Mouse (Mus musculus): Measurements from ENCODE around the gene Olfr1446. TPM values are rescaled to one million over a fixed set of nuclear protein-coding genes. Genes with fewer than 3 reads are reported as not detected.

Gene Olfr1446
- not detected in 2 replicates for polyA plus RNA-seq (2016; fragmentation: Nextera tagmentation; extraction: Ambion mirVana)

GRCm38 (mm10) chr19:12893424-12893823 is at the start of gene Olfr1446:
TSS of gene Olfr1446 (minus strand) at chr19:12893524.
- H3K4me1 ChIP-seq = no peaks in the 10 kb centered on the region
- no peak for ATAC-seq
- H3K27ac ChIP-seq = no peak within 1 kb of the TSS
- H3K9ac ChIP-seq = no peak within 1 kb of the TSS
- 52% methylated on average over 1 of the region's 1 CpGs for WGBS (ENCODE audit: insufficient replicate concordance)
- no peak within 1 kb of the TSS for H3K4me3 ChIP-seq
- no peaks in the 10 kb centered on the region for H3K27me3 ChIP-seq (replicated peaks)
- H3K4me2 ChIP-seq = no peak within 1 kb of the TSS
- no peaks in the 10 kb centered on the region for H3K36me3 ChIP-seq
- no peaks in the 10 kb centered on the region for H3K9me3 ChIP-seq (replicated peaks)

- no peak for ATAC-seq
- no peak within 1 kb of the TSS for H3K4me2 ChIP-seq
- H3K9ac ChIP-seq = no peak within 1 kb of the TSS
- H3K4me3 ChIP-seq = no peak within 1 kb of the TSS
- no peaks in the 10 kb centered on the region for H3K9me3 ChIP-seq (replicated peaks)
- H3K27me3 ChIP-seq (replicated peaks) = no peaks in the 10 kb centered on the region
- no peaks in the 10 kb centered on the region for H3K4me1 ChIP-seq
- no peaks in the 10 kb centered on the region for H3K36me3 ChIP-seq
- H3K27ac ChIP-seq = no peak within 1 kb of the TSS
These were observed 37.2 kb upstream of the Olfr1446 start, which contains the start of gene Olfr1449 for GRCm38 (mm10) chr19:12930540-12930939. TSS of gene Olfr1449 (plus strand) at chr19:12930840.

GRCm38 (mm10) chr19:12924319-12924718 is 31.0 kb upstream of the Olfr1446 start, which contains the start of gene Olfr1448:
TSS of gene Olfr1448 (minus strand) at chr19:12924419.
- no peak within 1 kb of the TSS for H3K27ac ChIP-seq
- H3K4me1 ChIP-seq = no peaks in the 10 kb centered on the region
- no peaks in the 10 kb centered on the region for H3K36me3 ChIP-seq
- no peak within 1 kb of the TSS for H3K4me2 ChIP-seq
- no peak for ATAC-seq
- no peaks in the 10 kb centered on the region for H3K27me3 ChIP-seq (replicated peaks)
- H3K9me3 ChIP-seq (replicated peaks) = no peaks in the 10 kb centered on the region
- H3K9ac ChIP-seq = no peak within 1 kb of the TSS
- H3K4me3 ChIP-seq = no peak within 1 kb of the TSS
- WGBS (ENCODE audit: insufficient replicate concordance) = 51% methylated on average over 1 of the region's 1 CpGs

- H3K36me3 ChIP-seq = no peaks in the 10 kb centered on the region
- H3K9ac ChIP-seq = no peak within 1 kb of the TSS
- H3K9me3 ChIP-seq (replicated peaks) = no peaks in the 10 kb centered on the region
- H3K4me1 ChIP-seq = no peaks in the 10 kb centered on the region
- WGBS (ENCODE audit: insufficient replicate concordance) = 82% methylated on average over 1 of the region's 1 CpGs
- H3K27ac ChIP-seq = no peak within 1 kb of the TSS
- H3K27me3 ChIP-seq (replicated peaks) = no peaks in the 10 kb centered on the region
- no peak for ATAC-seq
- H3K4me2 ChIP-seq = no peak within 1 kb of the TSS
- H3K4me3 ChIP-seq = no peak within 1 kb of the TSS
These were observed 10.3 kb upstream of the Olfr1446 start, which contains the start of gene Olfr1447 for GRCm38 (mm10) chr19:12903643-12904042. TSS of gene Olfr1447 (minus strand) at chr19:12903743.

- no peaks in the 10 kb centered on the region for H3K4me1 ChIP-seq
- no peak within 1 kb of the TSS for H3K4me3 ChIP-seq
- no peaks in the 10 kb centered on the region for H3K27me3 ChIP-seq (replicated peaks)
- no peak within 1 kb of the TSS for H3K9ac ChIP-seq
- no peaks in the 10 kb centered on the region for H3K9me3 ChIP-seq (replicated peaks)
- no peak within 1 kb of the TSS for H3K27ac ChIP-seq
- no peaks in the 10 kb centered on the region for H3K36me3 ChIP-seq
- ATAC-seq = no peak
- 55% methylated on average over 2 of the region's 2 CpGs for WGBS (ENCODE audit: insufficient replicate concordance)
- no peak within 1 kb of the TSS for H3K4me2 ChIP-seq
These were observed 9.8 kb downstream of the Olfr1446 start, which contains the start of gene Olfr1445 for GRCm38 (mm10) chr19:12883555-12883954. TSS of gene Olfr1445 (plus strand) at chr19:12883855.

GRCm38 (mm10) chr19:12856983-12857382 is 36.3 kb downstream of the Olfr1446 start, which contains the start of gene Olfr1444:
TSS of gene Olfr1444 (plus strand) at chr19:12857283.
- WGBS (ENCODE audit: insufficient replicate concordance) = 50% methylated on average over 1 of the region's 1 CpGs
- H3K27ac ChIP-seq = no peak within 1 kb of the TSS
- H3K27me3 ChIP-seq (replicated peaks) = no peaks in the 10 kb centered on the region
- no peaks in the 10 kb centered on the region for H3K9me3 ChIP-seq (replicated peaks)
- no peak for ATAC-seq
- no peaks in the 10 kb centered on the region for H3K36me3 ChIP-seq
- H3K4me3 ChIP-seq = no peak within 1 kb of the TSS
- H3K4me2 ChIP-seq = no peak within 1 kb of the TSS
- H3K9ac ChIP-seq = no peak within 1 kb of the TSS
- no peaks in the 10 kb centered on the region for H3K4me1 ChIP-seq

- H3K4me1 ChIP-seq = no peaks in the 10 kb centered on the region
- H3K9me3 ChIP-seq (replicated peaks) = no peaks in the 10 kb centered on the region
- no peak within 1 kb of the TSS for H3K27ac ChIP-seq
- H3K4me2 ChIP-seq = no peak within 1 kb of the TSS
- ATAC-seq = no peak
- H3K4me3 ChIP-seq = no peak within 1 kb of the TSS
- H3K36me3 ChIP-seq = no peaks in the 10 kb centered on the region
- H3K9ac ChIP-seq = no peak within 1 kb of the TSS
- H3K27me3 ChIP-seq (replicated peaks) = no peaks in the 10 kb centered on the region
These were observed 46.9 kb downstream of the Olfr1446 start, which contains the start of gene Gm5244 for GRCm38 (mm10) chr19:12846382-12846781. TSS of gene Gm5244 (plus strand) at chr19:12846682.

GRCm38 (mm10) chr19:12838507-12838906 is 54.8 kb downstream of the Olfr1446 start:
- ATAC-seq = no peak
- Histone ChIP-seq H3K27ac (no peak overlapping the region), H3K4me1 (peaks cover 2% of the 10 kb centered on the region; the same call in 1 of the 2 replicates), H3K9ac (no peak overlapping the region), H3K4me2 (no peak overlapping the region), H3K9me3 (replicated peaks) (no peaks in the 10 kb centered on the region), H3K27me3 (replicated peaks) (no peaks in the 10 kb centered on the region), H3K36me3 (no peaks in the 10 kb centered on the region), H3K4me3 (no peak overlapping the region)
- 60% methylated on average over 1 of the region's 1 CpGs for WGBS (ENCODE audit: insufficient replicate concordance)

Other genes starting within 250 kb of the Olfr1446 start
- gene Olfr1442, start 223.1 kb downstream of the Olfr1446 start, polyA plus RNA-seq (2016; fragmentation: Nextera tagmentation; extraction: Ambion mirVana) = not detected in 2 replicates
- gene Olfr1443, start 215.4 kb downstream of the Olfr1446 start, polyA plus RNA-seq (2016; fragmentation: Nextera tagmentation; extraction: Ambion mirVana) = not detected in 2 replicates
- gene Keg1, start 197.7 kb downstream of the Olfr1446 start, polyA plus RNA-seq (2016; fragmentation: Nextera tagmentation; extraction: Ambion mirVana) = 0.38 and 0.44 TPM in 2 replicates
- gene Cntf, start 127.9 kb downstream of the Olfr1446 start, polyA plus RNA-seq (2016; fragmentation: Nextera tagmentation; extraction: Ambion mirVana) = 1.0 and 1.1 TPM in 2 replicates
- gene Zfp91, start 97.4 kb downstream of the Olfr1446 start, polyA plus RNA-seq (2016; fragmentation: Nextera tagmentation; extraction: Ambion mirVana) = 11.6 and 12.4 TPM in 2 replicates
- 1.3 and 1.4 TPM in 2 replicates for gene Lpxn, start 97.3 kb downstream of the Olfr1446 start, polyA plus RNA-seq (2016; fragmentation: Nextera tagmentation; extraction: Ambion mirVana)
- not detected in 2 replicates for gene Gm5244, start 46.8 kb downstream of the Olfr1446 start, polyA plus RNA-seq (2016; fragmentation: Nextera tagmentation; extraction: Ambion mirVana)
- not detected in 2 replicates for gene Olfr1444, start 36.2 kb downstream of the Olfr1446 start, polyA plus RNA-seq (2016; fragmentation: Nextera tagmentation; extraction: Ambion mirVana)
- not detected in 2 replicates for gene Olfr1445, start 9.7 kb downstream of the Olfr1446 start, polyA plus RNA-seq (2016; fragmentation: Nextera tagmentation; extraction: Ambion mirVana)
- gene Olfr1447, start 10.2 kb upstream of the Olfr1446 start, polyA plus RNA-seq (2016; fragmentation: Nextera tagmentation; extraction: Ambion mirVana) = not detected in 2 replicates
- not detected in 2 replicates for gene Olfr1448, start 30.9 kb upstream of the Olfr1446 start, polyA plus RNA-seq (2016; fragmentation: Nextera tagmentation; extraction: Ambion mirVana)
- gene Olfr1449, start 37.3 kb upstream of the Olfr1446 start, polyA plus RNA-seq (2016; fragmentation: Nextera tagmentation; extraction: Ambion mirVana) = not detected in 2 replicates
- not detected in 2 replicates for gene Olfr1450, start 56.7 kb upstream of the Olfr1446 start, polyA plus RNA-seq (2016; fragmentation: Nextera tagmentation; extraction: Ambion mirVana)
- gene Olfr1451, start 101.5 kb upstream of the Olfr1446 start, polyA plus RNA-seq (2016; fragmentation: Nextera tagmentation; extraction: Ambion mirVana) = not detected in 2 replicates
- not detected in 2 replicates for gene Olfr1453, start 134.8 kb upstream of the Olfr1446 start, polyA plus RNA-seq (2016; fragmentation: Nextera tagmentation; extraction: Ambion mirVana)
- gene Olfr1454, start 167.1 kb upstream of the Olfr1446 start, polyA plus RNA-seq (2016; fragmentation: Nextera tagmentation; extraction: Ambion mirVana) = not detected in 2 replicates
- not detected in 2 replicates for gene Olfr1457, start 204.4 kb upstream of the Olfr1446 start, polyA plus RNA-seq (2016; fragmentation: Nextera tagmentation; extraction: Ambion mirVana)
- not detected in 2 replicates for gene Olfr1458, start 213.3 kb upstream of the Olfr1446 start, polyA plus RNA-seq (2016; fragmentation: Nextera tagmentation; extraction: Ambion mirVana)